In genomic region chr1:167699706-167700105, GRCm38 (mm10) we compare ENCODE assay signal across 25 mouse cellular contexts. TPM values are rescaled to one million over a fixed set of nuclear protein-coding genes. Genes with fewer than 3 reads are reported as not detected.
DNase-seq lines count a peak whose midpoint lies in the region; ATAC-seq and TF ChIP-seq lines count a peak whose summit lies in the region.
"Had no signal": no experiment of that assay in that cellular context is flagged by ENCODE, and none has a peak within 500 bp of the region (broad histone marks: within the 10 kb centered on the region; RNA-seq: fewer than 3 reads in every experiment).

No protein-coding gene starts in this region.

- no peak for TF ChIP-seq CTCF in stomach, postnatal 0 days (IDR thresholded peaks at IDR 0.05; ENCODE audit: low read depth)

- ATAC-seq in forebrain, embryonic 11.5 days (replicated peaks; ENCODE audit: low FRiP score) = 0 out of 2 replicates have a peak, but pooled peaks have one; percentile 24
- ATAC-seq in forebrain, embryonic 13.5 days = no peak
- ATAC-seq in stomach, postnatal 0 days (ENCODE audit: low FRiP score, low TSS enrichment) = no peak
- ATAC-seq: activated CD4-positive, CD25-positive, alpha-beta regulatory T cell, adult 4 months; CD4-positive, CD25-positive, alpha-beta regulatory T cell, adult 4 months; forebrain, embryonic 15.5 days; forebrain, postnatal 0 days; Patski had no signal

- WGBS in forebrain, embryonic 11.5 days = 23% methylated on average over 6 of the region's 6 CpGs
- 15% methylated on average over 6 of the region's 6 CpGs for WGBS in forebrain, embryonic 13.5 days
- WGBS in heart, embryonic 10.5 days = 57% methylated on average over 6 of the region's 6 CpGs
- 62% methylated on average over 6 of the region's 6 CpGs for WGBS in stomach, postnatal 0 days

- no peak overlapping the region for H3K9ac ChIP-seq in forebrain, embryonic 11.5 days (ENCODE audit: low read length)
- H3K9ac ChIP-seq in forebrain, embryonic 13.5 days = no peak overlapping the region
- no peak overlapping the region for H3K9ac ChIP-seq in stomach, postnatal 0 days (ENCODE audit: low read length)
- H3K9ac ChIP-seq: embryonic facial prominence, embryonic 12.5 days; forebrain, embryonic 12.5 days; forebrain, embryonic 15.5 days; forebrain, postnatal 0 days had no signal

- no peaks in the 10 kb centered on the region for H3K36me3 ChIP-seq in forebrain, embryonic 11.5 days (ENCODE audit: control insufficient read depth, insufficient read depth, low read length)
- H3K36me3 ChIP-seq in forebrain, embryonic 13.5 days (ENCODE audit: poor library complexity, severe bottlenecking) = no peaks in the 10 kb centered on the region
- H3K36me3 ChIP-seq in heart, embryonic 10.5 days = no peaks in the 10 kb centered on the region
- H3K36me3 ChIP-seq in stomach, postnatal 0 days (ENCODE audit: control insufficient read depth, insufficient read depth, low read length) = no peaks in the 10 kb centered on the region
- H3K36me3 ChIP-seq: embryonic facial prominence, embryonic 10.5 days; embryonic facial prominence, embryonic 12.5 days; forebrain, embryonic 12.5 days; forebrain, embryonic 15.5 days; G1E had no signal

- H3K27ac ChIP-seq in forebrain, embryonic 11.5 days (ENCODE audit: low read depth, low read length) = no peak overlapping the region
- no peak overlapping the region for H3K27ac ChIP-seq in forebrain, embryonic 13.5 days
- no peak overlapping the region for H3K27ac ChIP-seq in heart, embryonic 10.5 days
- no peak overlapping the region for H3K27ac ChIP-seq in stomach, postnatal 0 days (replicated peaks)
- H3K27ac ChIP-seq: embryonic facial prominence, embryonic 10.5 days; embryonic facial prominence, embryonic 12.5 days; forebrain, embryonic 12.5 days; forebrain, embryonic 15.5 days had no signal

- no peak for TF ChIP-seq EP300 in stomach, postnatal 0 days (optimal IDR thresholded peaks at IDR 0.05)

- H3K9me3 ChIP-seq in forebrain, embryonic 11.5 days (ENCODE audit: control insufficient read depth, low read length) = no peaks in the 10 kb centered on the region; the same call in 1 of the 2 replicates
- H3K9me3 ChIP-seq in forebrain, embryonic 13.5 days (replicated peaks) = peaks cover 4% of the 10 kb centered on the region
- no peaks in the 10 kb centered on the region for H3K9me3 ChIP-seq in heart, embryonic 10.5 days
- H3K9me3 ChIP-seq in stomach, postnatal 0 days (ENCODE audit: control insufficient read depth, low read length) = no peaks in the 10 kb centered on the region
- H3K9me3 ChIP-seq: embryonic facial prominence, embryonic 10.5 days; embryonic facial prominence, embryonic 12.5 days; forebrain, embryonic 12.5 days; forebrain, embryonic 15.5 days had no signal

- H3K4me1 ChIP-seq in forebrain, embryonic 11.5 days (replicated peaks; ENCODE audit: control insufficient read depth, insufficient read depth, low read length) = no peaks in the 10 kb centered on the region
- H3K4me1 ChIP-seq in forebrain, embryonic 13.5 days = no peaks in the 10 kb centered on the region
- no peaks in the 10 kb centered on the region for H3K4me1 ChIP-seq in heart, embryonic 10.5 days
- H3K4me1 ChIP-seq in stomach, postnatal 0 days (replicated peaks; ENCODE audit: control insufficient read depth, insufficient read depth) = no peaks in the 10 kb centered on the region
- H3K4me1 ChIP-seq: forebrain, embryonic 15.5 days had no signal

- DNase-seq in forebrain, embryonic 11.5 days (ENCODE audit: low spot score) = no peak
- peak; percentile 61 for DNase-seq in heart, embryonic 10.5 days (ENCODE audit: low spot score)
- DNase-seq in heart, adult 18-20 months = no peak
- peak; percentile 2 for DNase-seq in stomach, postnatal 0 days (ENCODE audit: low spot score)
- DNase-seq: adrenal gland, adult 8-10 months; adrenal gland, postnatal 14 days; adrenal gland, postnatal 36 days; B cell, adult 2 months; cerebellum, adult 11-12 months; cerebellum, adult 2 months; cerebellum, adult 9-10 months; cerebellum, postnatal 10 days; cerebellum, postnatal 25 days; forebrain, postnatal 0 days had no signal

- H3K4me2 ChIP-seq in forebrain, embryonic 11.5 days (ENCODE audit: low read depth, low read length, severe bottlenecking) = no peak overlapping the region
- H3K4me2 ChIP-seq in forebrain, embryonic 13.5 days = no peak overlapping the region
- H3K4me2 ChIP-seq in stomach, postnatal 0 days (replicated peaks; ENCODE audit: low read depth) = no peak overlapping the region
- H3K4me2 ChIP-seq: embryonic facial prominence, embryonic 12.5 days; forebrain, embryonic 12.5 days; forebrain, embryonic 15.5 days had no signal

- no peak overlapping the region for H3K4me3 ChIP-seq in forebrain, embryonic 11.5 days (ENCODE audit: low read depth, low read length)
- H3K4me3 ChIP-seq in forebrain, embryonic 13.5 days = no peak overlapping the region
- no peak overlapping the region for H3K4me3 ChIP-seq in heart, embryonic 10.5 days
- H3K4me3 ChIP-seq in stomach, postnatal 0 days (ENCODE audit: low read depth, low read length) = no peak overlapping the region
- H3K4me3 ChIP-seq: embryonic facial prominence, embryonic 10.5 days; embryonic facial prominence, embryonic 12.5 days; forebrain, embryonic 12.5 days; forebrain, embryonic 15.5 days had no signal

- peaks cover 46% of the 10 kb centered on the region for H3K27me3 ChIP-seq in forebrain, embryonic 11.5 days (ENCODE audit: control insufficient read depth, insufficient read depth, low read length)
- peaks cover 75% of the 10 kb centered on the region for H3K27me3 ChIP-seq in forebrain, embryonic 13.5 days
- H3K27me3 ChIP-seq in heart, embryonic 10.5 days (ENCODE audit: insufficient read depth, poor library complexity, severe bottlenecking) = peaks cover 56% of the 10 kb centered on the region
- peaks cover 3% of the 10 kb centered on the region; the same call in 1 of the 2 replicates for H3K27me3 ChIP-seq in stomach, postnatal 0 days (ENCODE audit: control insufficient read depth, insufficient read depth, low read length)
- H3K27me3 ChIP-seq: CH12.LX had no signal

RNA-seq across cellular contexts. Expression of gene Lmx1a, which starts 10.7 kb away (rescaled TPM):
- 7.1 and 8.4 TPM in 2 replicates for polyA plus RNA-seq in forebrain, embryonic 11.5 days (2014; fragmentation: Nextera tagmentation; extraction: Ambion mirVana)
- polyA plus RNA-seq in forebrain, embryonic 13.5 days (2015; fragmentation: Nextera tagmentation; extraction: Ambion mirVana) = 2.5 and 9.2 TPM in 2 replicates
- polyA plus RNA-seq in heart, embryonic 10.5 days (2016; fragmentation: Nextera tagmentation; extraction: Ambion mirVana) = 2.2 and 4.0 TPM in 2 replicates
- not detected for total RNA-seq in heart, adult 18-20 months (2021)
- polyA plus RNA-seq in stomach, postnatal 0 days (2015; fragmentation: Nextera tagmentation; extraction: Ambion mirVana) = 0.02 TPM in 1 of 2 replicates, not detected in the other
- total RNA-seq: adrenal gland, adult 18-20 months; adrenal gland, postnatal 14 days; CH12.LX had no signal
- polyA plus RNA-seq: activated CD4-positive, CD25-positive, alpha-beta regulatory T cell, adult 4 months; CD4-positive, CD25-positive, alpha-beta regulatory T cell, adult 4 months; G1E had no signal

Comparison
In these comparisons a context has a peak if more than half of its experiments do, and no peak if none do; other contexts are left out.
1. DNase-seq: peak in heart, embryonic 10.5 days (single experiment) and stomach, postnatal 0 days (single experiment); none in forebrain, embryonic 11.5 days (single experiment) and heart, adult 18-20 months (0 of 2).